Mouse (Mus musculus): ENCODE results near the gene Sdf2l1. TPM values are rescaled to one million over a fixed set of nuclear protein-coding genes. Genes with fewer than 3 reads are reported as not detected.

The Sdf2l1 gene
- polyA plus RNA-seq, 1 experiment, result 20.4 TPM

GRCm38 (mm10) chr16:17086241-17086640 lies 45.9 kb downstream of the Sdf2l1 start:
- no peak overlapping the region for H3K27ac ChIP-seq (ENCODE audit: insufficient read depth, low read length)
- TF ChIP-seq POLR2A (IDR thresholded peaks at IDR 0.05; ENCODE audit: borderline replicate concordance, insufficient read depth, low read length), result no peak
- no peak for TF ChIP-seq CTCF (IDR thresholded peaks at IDR 0.05; ENCODE audit: borderline replicate concordance, insufficient read depth, low read depth, low read length)
- H3K4me1 ChIP-seq (ENCODE audit: control insufficient read depth, insufficient read depth, low read length), result no peaks in the 10 kb centered on the region; the same call in 1 of the 2 replicates
- H3K27me3 ChIP-seq (ENCODE audit: control insufficient read depth, insufficient read depth, low read length), result no peaks in the 10 kb centered on the region
- H3K4me3 ChIP-seq (replicated peaks; ENCODE audit: insufficient read depth, low read depth, low read length), result no peak overlapping the region
- DNase-seq, result no peak
- WGBS, result 86% methylated on average over 3 of the region's 3 CpGs

GRCm38 (mm10) chr16:17085636-17086035 lies 46.5 kb downstream of the Sdf2l1 start:
- no peak overlapping the region for H3K27ac ChIP-seq (ENCODE audit: insufficient read depth, low read length)
- no peaks in the 10 kb centered on the region; the same call in 1 of the 2 replicates for H3K4me1 ChIP-seq (ENCODE audit: control insufficient read depth, insufficient read depth, low read length)
- WGBS, result 91% methylated on average over 4 of the region's 4 CpGs
- no peak for TF ChIP-seq CTCF (IDR thresholded peaks at IDR 0.05; ENCODE audit: borderline replicate concordance, insufficient read depth, low read depth, low read length)
- no peak for TF ChIP-seq POLR2A (IDR thresholded peaks at IDR 0.05; ENCODE audit: borderline replicate concordance, insufficient read depth, low read length)
- no peak for DNase-seq
- no peaks in the 10 kb centered on the region for H3K27me3 ChIP-seq (ENCODE audit: control insufficient read depth, insufficient read depth, low read length)
- no peak overlapping the region for H3K4me3 ChIP-seq (replicated peaks; ENCODE audit: insufficient read depth, low read depth, low read length)

- WGBS, result 85% methylated on average over 6 of the region's 6 CpGs
- Histone ChIP-seq H3K4me1 (ENCODE audit: control insufficient read depth, insufficient read depth, low read length) (no peaks in the 10 kb centered on the region; the same call in 1 of the 2 replicates), H3K27ac (ENCODE audit: insufficient read depth, low read length) (no peak overlapping the region), H3K4me3 (replicated peaks; ENCODE audit: insufficient read depth, low read depth, low read length) (no peak overlapping the region), H3K27me3 (ENCODE audit: control insufficient read depth, insufficient read depth, low read length) (no peaks in the 10 kb centered on the region)
- DNase-seq, result no peak
- no peak for TF ChIP-seq POLR2A (IDR thresholded peaks at IDR 0.05; ENCODE audit: borderline replicate concordance, insufficient read depth, low read length)
- no peak for TF ChIP-seq CTCF (IDR thresholded peaks at IDR 0.05; ENCODE audit: borderline replicate concordance, insufficient read depth, low read depth, low read length)
Measured at GRCm38 (mm10) chr16:17082121-17082792, 49.9 kb downstream of the Sdf2l1 start.

Other genes starting within 250 kb of the Sdf2l1 start
- 32.6 and 36.4 TPM in 2 replicates for gene Ppm1f, start 235.9 kb downstream of the Sdf2l1 start, polyA plus RNA-seq (2012; rRNA removed)
- 154 and 162 TPM in 2 replicates for gene Mapk1, start 149.0 kb downstream of the Sdf2l1 start, polyA plus RNA-seq (2012; rRNA removed)
- gene Ypel1, start 62.7 kb downstream of the Sdf2l1 start, polyA plus RNA-seq (2012; rRNA removed), result 2.2 and 2.3 TPM in 2 replicates
- 108 and 111 TPM in 2 replicates for gene Ppil2, start 21.1 kb downstream of the Sdf2l1 start, polyA plus RNA-seq (2012; rRNA removed)
- gene 2610318N02Rik, start 7.2 kb downstream of the Sdf2l1 start, polyA plus RNA-seq (2012; rRNA removed), result 0.81 and 1.2 TPM in 2 replicates
- 13.8 and 15.3 TPM in 2 replicates for gene Ydjc, start 12.2 kb upstream of the Sdf2l1 start, polyA plus RNA-seq (2012; rRNA removed)
- gene Ccdc116, start 14.8 kb upstream of the Sdf2l1 start, polyA plus RNA-seq (2012; rRNA removed), result 1.5 TPM in 2 replicates
- 128 and 133 TPM in 2 replicates for gene Ube2l3, start 70.3 kb upstream of the Sdf2l1 start, polyA plus RNA-seq (2012; rRNA removed)
- gene Rimbp3, start 76.2 kb upstream of the Sdf2l1 start, polyA plus RNA-seq (2012; rRNA removed), result 0.55 and 0.57 TPM in 2 replicates
- gene Hic2, start 101.2 kb upstream of the Sdf2l1 start, polyA plus RNA-seq (2012; rRNA removed), result 4.1 TPM in 2 replicates
- 59.3 and 66.9 TPM in 2 replicates for gene Tmem191c, start 143.7 kb upstream of the Sdf2l1 start, polyA plus RNA-seq (2012; rRNA removed)
- 6.0 and 6.5 TPM in 2 replicates for gene Serpind1, start 199.0 kb upstream of the Sdf2l1 start, polyA plus RNA-seq (2012; rRNA removed)

Data from cerebellum, adult 2 months (tissue).